Mouse (Mus musculus) small intestine, adult 2 months (tissue): ENCODE measurements around the gene Mat2a.
"Not testable (repeated sequence)": the region's sequence is repeated elsewhere in the genome, so short reads cannot be mapped to it uniquely, and the experiment has no call there.

ENCODE experiments used
- CTCF ChIP-seq: fragments of 200-500 bp; IDR thresholded peaks from 2 replicates; pipeline ENCODE4 v1.5.1; 2012; ENCODE audit warnings: low read depth, mild to moderate bottlenecking, control low read depth, inconsistent platforms, low read length, moderate library complexity, mixed read lengths; ENCODE audit not compliant: insufficient replicate concordance, insufficient read length; ENCODE audit errors: extremely low read depth
- POLR2A ChIP-seq: fragments of 200-500 bp; IDR thresholded peaks from 2 replicates; pipeline ENCODE4 v1.6.1; 2012; ENCODE audit warnings: low read depth, mild to moderate bottlenecking, control low read depth, inconsistent platforms, low read length, moderate library complexity

DNA sequence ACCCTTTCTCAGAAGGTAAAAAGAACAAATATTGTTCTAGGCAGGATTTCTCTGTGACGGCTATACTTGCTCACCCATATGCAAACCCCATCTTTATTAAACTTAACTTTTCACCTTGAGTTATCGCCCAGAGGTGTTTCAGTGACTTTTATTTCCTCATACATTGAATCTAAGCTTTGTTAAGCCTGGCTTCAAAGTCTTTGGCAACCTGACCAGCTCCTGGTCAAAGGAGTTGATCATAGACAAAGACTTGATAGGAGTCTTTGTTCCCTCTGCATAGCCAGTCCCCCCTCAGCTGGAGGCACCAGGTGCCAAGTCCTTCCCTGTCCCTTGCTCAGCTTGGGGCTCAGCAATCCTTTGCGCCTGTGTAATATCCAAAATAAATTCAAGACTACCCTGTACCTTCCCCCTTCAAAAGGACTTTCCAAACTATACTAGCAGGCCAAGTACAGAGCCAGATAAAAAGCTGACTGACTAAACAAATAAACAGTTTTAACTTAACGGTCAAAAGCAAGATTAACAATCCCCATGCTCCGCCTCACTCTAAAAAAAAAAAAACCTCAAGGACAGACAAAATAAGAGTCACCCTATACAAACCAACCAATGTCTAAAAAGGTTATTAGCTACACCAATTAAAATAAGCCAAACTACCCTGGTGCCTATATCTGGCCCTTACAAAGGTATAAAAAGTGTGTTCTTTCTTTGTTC is 23.3 kb upstream of the Mat2a start:
- not testable (repeated sequence) for TF ChIP-seq CTCF, POLR2A
